Mouse (Mus musculus) embryonic facial prominence, embryonic 11.5 days (tissue): ENCODE results near the gene Abcb10. TPM values are rescaled to one million over a fixed set of nuclear protein-coding genes. Genes with fewer than 3 reads are reported as not detected.
A peak's percentile ranks its signal among the peaks of the same experiment; 100 is the strongest.

Experiments used
- ATAC-seq: fragments of 200-750 bp; cut with Nextera tagmentation; replicated peaks from 2 replicates; pipeline ENCODE4 v1.8.0; 2017; ENCODE audit warnings: low read depth; ENCODE audit not compliant: insufficient number of reproducible peaks, low FRiP score, low TSS enrichment
- DNase-seq: peaks from one replicate; pipeline ENCODE4 v3.0.0-alpha.2; 2015; ENCODE audit warnings: low spot score
- H3K27ac ChIP-seq: fragments of 300-500 bp; sonication (generic); replicated peaks from 2 replicates; pipeline ENCODE4 v1.5.1; 2014; ENCODE audit warnings: mild to moderate bottlenecking, low read depth, low read length, control low read depth
- H3K27me3 ChIP-seq: fragments of 300-500 bp; sonication (generic); 2 replicates; pipeline ENCODE4 v1.6.1; 2014; ENCODE audit warnings: mild to moderate bottlenecking, low read length, moderate library complexity, mixed read lengths; ENCODE audit not compliant: control insufficient read depth, insufficient read depth
- H3K36me3 ChIP-seq: fragments of 300-500 bp; sonication (generic); replicated peaks from 2 replicates; pipeline ENCODE4 v1.6.1; 2014; ENCODE audit warnings: low read depth, mild to moderate bottlenecking, low read length, moderate library complexity, mixed read lengths; ENCODE audit not compliant: control insufficient read depth, insufficient read depth
- H3K4me1 ChIP-seq: fragments of 300-500 bp; sonication (generic); 2 replicates; pipeline ENCODE4 v1.6.1; 2014; ENCODE audit warnings: low read length, mixed read lengths; ENCODE audit not compliant: control insufficient read depth, insufficient read depth
- H3K4me2 ChIP-seq: fragments of 300-500 bp; sonication (generic); 2 replicates; pipeline ENCODE4 v1.6.1; 2014; ENCODE audit warnings: low read depth, mild to moderate bottlenecking, control low read depth, low read length, moderate library complexity
- H3K4me3 ChIP-seq: fragments of 300-500 bp; sonication (generic); 2 replicates; pipeline ENCODE4 v1.5.1; 2014; ENCODE audit warnings: low read depth, low read length, control low read depth
- H3K9ac ChIP-seq: fragments of 300-500 bp; sonication (generic); replicated peaks from 2 replicates; pipeline ENCODE4 v1.6.1; 2014; ENCODE audit warnings: mild to moderate bottlenecking, control low read depth, low read length
- H3K9me3 ChIP-seq: fragments of 300-500 bp; sonication (generic); replicated peaks from 2 replicates; pipeline ENCODE4 v1.6.1; 2016; ENCODE audit warnings: mild to moderate bottlenecking, low read length, inconsistent platforms, mixed read lengths; ENCODE audit not compliant: control insufficient read depth
- WGBS: fragments of 180-500 bp; shearing (Covaris S2); extraction: QIAGEN DNeasy Blood & Tissue Kit; methylation state at CpG from one replicate; pipeline ENCODE4 v1.1.7; 2014; 5-methylcytosine and 5-hydroxymethylcytosine counted together
- polyA plus RNA-seq: library from polyadenylated mRNA; unstranded; fragments of >200 nt; fragmentation: Nextera tagmentation; extraction: Ambion mirVana; gene quantifications from 2 replicates; pipeline ENCODE4 v1.2.1, GENCODE M21; 2014

Abcb10 gene
- polyA plus RNA-seq, 1 experiment from 2014 or later = 18.8 TPM

DNA sequence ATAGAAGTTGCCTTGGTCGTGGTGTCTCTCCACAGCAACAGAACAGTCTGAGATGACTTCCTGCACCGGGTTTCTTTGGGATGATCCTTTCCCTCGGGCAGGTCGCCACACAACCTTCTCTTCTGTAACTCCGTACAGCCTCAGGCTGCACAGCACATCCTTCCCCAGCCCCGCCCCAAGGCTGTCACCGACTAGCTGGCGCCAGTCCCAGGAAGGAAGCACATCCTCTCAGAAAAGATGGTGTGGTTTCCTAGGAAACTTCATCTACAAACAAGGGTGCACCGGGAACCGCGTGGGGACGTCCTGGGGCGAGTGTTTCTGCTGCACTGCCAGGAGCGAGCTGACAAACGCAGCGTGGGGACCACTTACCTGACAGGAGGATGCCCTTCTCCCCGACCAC is 24.8 kb downstream of the Abcb10 start:
- DNase-seq (no peak), ATAC-seq (no peak)
- Histone ChIP-seq H3K9me3 (no peaks in the 10 kb centered on the region), H3K27ac (no peak overlapping the region), H3K4me2 (no peak overlapping the region), H3K27me3 (no peaks in the 10 kb centered on the region), H3K36me3 (no peaks in the 10 kb centered on the region), H3K9ac (no peak overlapping the region), H3K4me1 (no peaks in the 10 kb centered on the region), H3K4me3 (no peak overlapping the region)
- 80% methylated on average over 17 of the region's 17 CpGs for whole genome bisulfite sequencing

DNA sequence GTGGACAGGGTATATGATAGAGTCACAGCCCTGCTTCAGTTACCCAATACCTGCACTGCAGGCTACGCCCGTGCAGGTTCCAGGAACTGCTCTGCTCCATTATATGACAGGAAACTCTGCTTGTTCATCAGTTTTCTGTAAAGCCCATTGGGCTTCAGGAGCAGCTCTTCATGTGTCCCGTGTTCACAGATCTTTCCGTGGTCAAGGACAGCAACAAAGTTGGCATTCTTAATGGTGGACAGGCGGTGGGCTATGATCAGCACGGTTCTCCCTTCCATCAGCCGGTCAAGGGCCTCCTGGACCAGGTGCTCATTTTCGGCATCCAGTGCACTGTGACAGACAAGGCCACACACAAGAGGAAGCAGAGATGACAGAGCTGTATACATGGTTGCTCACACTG is 28.7 kb downstream of the Abcb10 start:
- Histone ChIP-seq H3K9me3 (no peaks in the 10 kb centered on the region), H3K36me3 (no peaks in the 10 kb centered on the region), H3K4me1 (no peaks in the 10 kb centered on the region), H3K27ac (no peak overlapping the region), H3K27me3 (no peaks in the 10 kb centered on the region), H3K4me3 (no peak overlapping the region), H3K9ac (no peak overlapping the region), H3K4me2 (no peak overlapping the region)
- DNase-seq = no peak
- ATAC-seq = no peak
- 94% methylated on average over 8 of the region's 8 CpGs for WGBS

DNA sequence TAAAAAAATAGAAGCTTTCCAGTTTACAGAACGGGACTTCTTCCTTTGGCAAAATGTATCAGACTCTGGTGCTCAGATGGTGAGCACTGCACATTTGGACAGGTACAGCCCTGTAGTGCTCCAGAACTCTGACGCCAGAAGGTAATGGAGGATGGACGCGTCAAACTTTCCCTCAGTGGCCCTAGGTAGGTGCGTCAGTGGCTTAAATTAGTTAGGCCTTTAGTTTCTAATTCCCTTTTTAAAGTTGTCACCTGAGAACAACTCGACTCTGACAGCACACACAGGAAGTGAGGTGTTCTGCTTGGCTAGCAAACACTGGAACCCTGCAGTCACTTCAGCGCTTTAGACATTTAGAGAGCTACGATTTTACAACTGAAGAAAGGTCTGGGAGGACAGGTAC is 29.2 kb downstream of the Abcb10 start:
- DNase-seq = no peak
- H3K9ac ChIP-seq = no peak overlapping the region
- no peak for ATAC-seq
- H3K36me3 ChIP-seq = no peaks in the 10 kb centered on the region
- H3K4me2 ChIP-seq = no peak overlapping the region
- no peak overlapping the region for H3K27ac ChIP-seq
- 87% methylated on average over 8 of the region's 8 CpGs for WGBS
- no peaks in the 10 kb centered on the region for H3K27me3 ChIP-seq
- H3K4me1 ChIP-seq = no peaks in the 10 kb centered on the region
- no peaks in the 10 kb centered on the region for H3K9me3 ChIP-seq
- no peak overlapping the region for H3K4me3 ChIP-seq

DNA sequence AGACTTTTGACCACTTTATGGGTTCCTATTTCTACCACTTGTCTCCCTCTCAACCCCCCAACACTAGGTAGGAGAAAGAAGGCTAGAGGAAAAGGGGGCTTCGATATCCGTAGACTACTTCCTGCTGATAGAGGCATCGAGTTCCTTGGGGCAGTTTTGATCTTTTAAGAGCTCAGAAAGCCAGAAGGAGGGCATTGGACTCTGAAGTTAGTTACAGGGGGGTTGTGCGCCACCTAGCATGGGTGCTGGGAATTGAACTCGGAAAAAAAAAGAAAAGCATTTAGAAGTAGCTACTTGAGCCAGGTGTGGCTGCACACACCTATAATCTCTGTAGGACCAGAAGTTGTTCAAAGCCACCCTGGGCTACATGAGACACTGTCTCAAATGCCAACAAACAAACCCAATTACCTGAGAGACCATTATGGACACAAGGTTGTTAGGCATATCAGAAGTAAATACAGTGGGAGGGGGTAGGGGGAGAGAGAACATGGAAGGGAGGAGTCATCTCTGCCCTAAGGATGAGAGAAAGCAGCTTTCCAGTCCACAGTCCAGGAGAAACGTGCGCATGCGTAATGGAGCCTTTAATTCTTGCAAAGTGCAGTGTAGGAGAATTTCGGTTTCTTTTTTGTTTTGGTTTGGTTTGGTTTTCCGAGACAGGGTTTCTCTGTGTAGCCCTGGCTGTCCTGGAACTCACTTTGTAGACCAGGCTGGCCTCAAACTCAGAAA is 32.7 kb downstream of the Abcb10 start:
- DNase-seq (peak; percentile 84), ATAC-seq (no peak)
- Histone ChIP-seq H3K9ac (peak overlapping the region; percentile 75; the same call in 1 of the 2 replicates), H3K27ac (no peak overlapping the region; the same call in 1 of the 2 replicates), H3K27me3 (no peaks in the 10 kb centered on the region), H3K4me1 (no peaks in the 10 kb centered on the region), H3K36me3 (no peaks in the 10 kb centered on the region), H3K4me3 (peak overlapping the region; percentile 99), H3K4me2 (peak overlapping the region; percentile 81), H3K9me3 (no peaks in the 10 kb centered on the region)
- 32% methylated on average over 10 of the region's 10 CpGs for WGBS

DNA sequence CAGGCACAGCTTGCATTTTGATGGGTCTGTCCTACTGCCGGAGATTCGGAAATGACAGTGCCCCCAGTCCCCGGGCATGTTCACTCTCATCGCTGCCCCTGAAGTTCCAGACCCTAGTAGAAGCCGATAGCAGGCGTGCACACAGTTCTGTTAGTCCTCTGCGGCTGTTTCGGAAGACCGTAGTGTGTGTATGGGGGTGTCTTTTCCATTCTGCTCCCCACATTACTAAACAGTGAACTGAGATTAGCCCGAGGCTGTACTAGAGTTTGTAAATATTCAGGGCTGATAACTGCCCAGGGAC is 33.3 kb downstream of the Abcb10 start:
- Histone ChIP-seq H3K9ac (peak overlapping the region; percentile 75), H3K27me3 (no peaks in the 10 kb centered on the region), H3K4me3 (peak overlapping the region; percentile 99), H3K4me2 (peak overlapping the region; percentile 81), H3K9me3 (no peaks in the 10 kb centered on the region), H3K36me3 (no peaks in the 10 kb centered on the region), H3K27ac (no peak overlapping the region), H3K4me1 (no peaks in the 10 kb centered on the region)
- no peak for DNase-seq
- ATAC-seq = peak; percentile 54; the same call in 1 of the 2 replicates
- WGBS = 4% methylated on average over 10 of the region's 10 CpGs

DNA sequence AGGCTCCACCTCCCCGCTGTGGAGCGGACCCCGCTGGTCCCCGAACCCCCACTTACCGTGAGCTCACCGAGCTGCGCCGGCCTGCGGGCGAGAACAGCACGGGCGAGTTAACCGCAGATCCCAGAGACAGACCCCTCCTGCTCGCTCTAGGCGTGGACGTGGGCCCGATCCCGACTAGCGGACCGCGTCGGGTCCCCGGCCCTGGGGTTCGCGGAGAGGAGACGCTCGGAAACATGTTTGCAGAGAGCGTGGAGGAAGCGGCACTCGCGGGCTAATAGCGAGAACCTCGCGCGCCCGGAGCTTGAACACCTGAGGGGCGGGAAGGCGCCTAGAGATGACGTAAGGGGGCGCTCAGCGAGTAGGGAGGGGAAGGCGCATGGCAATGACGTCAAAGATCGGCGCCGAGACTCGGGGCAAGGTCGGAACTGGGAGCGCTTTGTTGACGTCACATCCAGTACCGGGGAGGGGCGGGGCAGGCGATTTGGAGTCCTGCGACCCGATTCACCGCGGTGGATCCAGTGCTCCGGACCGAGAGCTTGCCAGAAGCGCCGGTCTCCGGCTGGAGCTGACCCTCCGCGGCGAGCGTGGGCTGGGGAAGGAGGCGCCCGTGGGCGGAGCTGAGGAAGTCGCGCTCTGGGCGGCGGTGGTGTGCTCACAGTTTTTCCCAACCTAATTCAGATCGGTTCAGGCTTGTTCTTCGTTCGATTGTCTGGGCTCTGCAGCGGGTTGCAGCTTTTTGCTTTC is 33.8 kb downstream of the Abcb10 start, which contains the start of gene Nup133:
Nup133 (minus strand) TSS at position 324 of the 744 bp plus-strand sequence.
- Histone ChIP-seq H3K27ac (no peak within 1 kb of the TSS; the same call in 1 of the 2 replicates), H3K9ac (peak within 1 kb of the TSS; percentile 83), H3K4me3 (peak within 1 kb of the TSS; percentile 99), H3K4me1 (no peaks in the 10 kb centered on the region), H3K9me3 (no peaks in the 10 kb centered on the region), H3K36me3 (no peaks in the 10 kb centered on the region), H3K4me2 (peak within 1 kb of the TSS; percentile 81), H3K27me3 (no peaks in the 10 kb centered on the region)
- ATAC-seq (peak; percentile 80), DNase-seq (peak; percentile 100)
- WGBS = under 1% methylated on average over 77 of the region's 77 CpGs

DNA sequence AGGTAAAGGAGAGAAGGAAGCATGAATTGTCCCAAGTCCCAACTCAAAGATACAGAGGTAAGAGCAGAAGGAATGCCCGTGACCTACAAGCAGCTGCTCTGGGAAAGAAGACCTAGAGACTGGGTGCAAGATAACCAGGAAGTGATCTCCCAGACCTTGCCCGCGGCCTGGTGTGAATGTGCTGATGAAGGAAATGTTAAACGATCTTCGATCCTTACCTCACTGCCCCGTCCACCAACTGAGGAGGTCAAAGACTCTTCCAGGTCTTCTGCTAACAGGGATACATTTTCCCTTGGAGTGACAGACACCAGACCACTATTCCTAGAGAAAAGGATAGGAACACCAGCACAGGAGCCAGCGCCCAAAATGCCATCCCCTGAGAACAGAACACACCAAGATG is 53.9 kb downstream of the Abcb10 start:
- no peak for DNase-seq
- no peak overlapping the region for H3K4me3 ChIP-seq
- no peaks in the 10 kb centered on the region for H3K4me1 ChIP-seq
- no peaks in the 10 kb centered on the region for H3K27me3 ChIP-seq
- H3K4me2 ChIP-seq = no peak overlapping the region
- no peak overlapping the region for H3K9ac ChIP-seq
- no peak overlapping the region for H3K27ac ChIP-seq
- no peak for ATAC-seq
- peaks cover 5% of the 10 kb centered on the region for H3K36me3 ChIP-seq
- 91% methylated on average over 7 of the region's 7 CpGs for WGBS
- no peaks in the 10 kb centered on the region for H3K9me3 ChIP-seq

DNA sequence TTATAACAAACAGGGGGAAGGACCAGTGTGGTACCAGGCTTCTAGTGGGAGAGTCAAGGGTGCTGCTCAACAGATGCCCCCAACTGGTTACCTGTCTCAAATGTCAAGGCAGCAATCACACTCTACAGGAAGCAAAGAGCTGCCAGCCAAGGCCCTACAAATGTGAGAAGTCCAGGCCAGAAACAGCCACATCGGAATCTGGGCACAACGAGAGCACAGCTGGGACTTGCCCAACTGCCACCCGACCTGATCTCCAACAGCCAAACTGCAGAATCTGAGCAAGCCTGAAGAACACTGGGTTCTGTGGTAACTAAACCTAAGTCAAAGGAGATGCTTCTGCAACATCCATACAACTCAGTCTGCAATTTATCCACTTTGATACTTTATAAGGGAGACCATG is 57.3 kb downstream of the Abcb10 start:
- 85% methylated on average over 3 of the region's 3 CpGs for WGBS
- Histone ChIP-seq H3K4me2 (no peak overlapping the region), H3K4me1 (no peaks in the 10 kb centered on the region), H3K9ac (no peak overlapping the region), H3K4me3 (no peak overlapping the region), H3K27me3 (no peaks in the 10 kb centered on the region), H3K36me3 (no peaks in the 10 kb centered on the region; the same call in none of the 2 replicates), H3K27ac (no peak overlapping the region), H3K9me3 (no peaks in the 10 kb centered on the region)
- ATAC-seq (no peak), DNase-seq (no peak)
